Mouse (Mus musculus): ENCODE results near the gene Wbp2nl. TPM values are rescaled to one million over a fixed set of nuclear protein-coding genes. Genes with fewer than 3 reads are reported as not detected.

Wbp2nl gene
- polyA plus RNA-seq, 1 experiment from 2014 or later = 0.40 TPM

- no peak overlapping the region for H3K9ac ChIP-seq (ENCODE audit: low read depth, low read length)
- no peak for ATAC-seq (replicated peaks; ENCODE audit: insufficient number of reproducible peaks, low FRiP score, low TSS enrichment)
- no peaks in the 10 kb centered on the region for H3K36me3 ChIP-seq (ENCODE audit: control insufficient read depth, insufficient read depth, low read length)
- no peak overlapping the region for H3K27ac ChIP-seq (ENCODE audit: low read depth, low read length)
- no peak overlapping the region for H3K4me2 ChIP-seq
- peaks cover 10% of the 10 kb centered on the region for H3K4me1 ChIP-seq (ENCODE audit: control insufficient read depth, insufficient read depth, low read length)
- H3K4me3 ChIP-seq (ENCODE audit: low read depth, low read length) = no peak overlapping the region
- WGBS (ENCODE audit: insufficient replicate concordance) = 83% methylated on average over 7 of the region's 7 CpGs
- H3K9me3 ChIP-seq (replicated peaks; ENCODE audit: control insufficient read depth, low read length) = no peaks in the 10 kb centered on the region
- H3K27me3 ChIP-seq (ENCODE audit: control insufficient read depth, insufficient read depth, low read length) = no peaks in the 10 kb centered on the region
Observed at GRCm38 (mm10) chr15:82290252-82290651, 8.5 kb upstream of the Wbp2nl start.

DNA sequence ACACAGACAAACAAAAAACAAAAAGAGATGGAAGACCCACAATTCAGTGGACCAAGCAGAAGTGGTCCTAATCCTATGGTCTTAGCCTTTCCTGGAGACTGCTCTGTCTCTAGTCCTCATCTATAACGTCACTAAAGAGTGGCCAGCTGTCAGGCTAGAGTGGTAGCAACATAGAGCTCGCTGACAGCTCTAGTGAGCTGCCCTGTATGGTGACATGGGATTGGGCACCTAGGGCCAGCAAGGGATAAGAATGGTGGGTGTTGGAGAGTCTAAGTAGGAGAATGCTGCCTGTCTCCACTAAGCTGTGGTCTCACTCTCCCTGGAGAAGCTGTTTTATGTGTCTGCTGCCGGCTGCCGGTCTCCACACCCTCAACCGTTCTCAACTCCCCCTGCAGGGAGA, 5.9 kb upstream of the Wbp2nl start:
- Histone ChIP-seq H3K4me3 (ENCODE audit: low read depth, low read length) (0 out of 2 replicates have a peak overlapping the region, but pooled peaks have one; percentile 14), H3K9ac (ENCODE audit: low read depth, low read length) (no peak overlapping the region), H3K4me2 (peak overlapping the region; percentile 52), H3K9me3 (replicated peaks; ENCODE audit: control insufficient read depth, low read length) (no peaks in the 10 kb centered on the region), H3K4me1 (ENCODE audit: control insufficient read depth, insufficient read depth, low read length) (peaks cover 10% of the 10 kb centered on the region), H3K36me3 (ENCODE audit: control insufficient read depth, insufficient read depth, low read length) (no peaks in the 10 kb centered on the region), H3K27me3 (ENCODE audit: control insufficient read depth, insufficient read depth, low read length) (no peaks in the 10 kb centered on the region), H3K27ac (ENCODE audit: low read depth, low read length) (no peak overlapping the region)
- 22% methylated on average over 5 of the region's 5 CpGs for WGBS (ENCODE audit: insufficient replicate concordance)
- no peak for ATAC-seq (replicated peaks; ENCODE audit: insufficient number of reproducible peaks, low FRiP score, low TSS enrichment)

GRCm38 (mm10) chr15:82293271-82293711, 5.5 kb upstream of the Wbp2nl start:
- no peak overlapping the region for H3K27ac ChIP-seq (ENCODE audit: low read depth, low read length)
- no peaks in the 10 kb centered on the region for H3K36me3 ChIP-seq (ENCODE audit: control insufficient read depth, insufficient read depth, low read length)
- 0 out of 2 replicates have a peak overlapping the region, but pooled peaks have one; percentile 14 for H3K4me3 ChIP-seq (ENCODE audit: low read depth, low read length)
- peak overlapping the region; percentile 52 for H3K4me2 ChIP-seq
- 0 out of 2 replicates have a peak, but pooled peaks have one; percentile 31 for ATAC-seq (replicated peaks; ENCODE audit: insufficient number of reproducible peaks, low FRiP score, low TSS enrichment)
- no peaks in the 10 kb centered on the region for H3K27me3 ChIP-seq (ENCODE audit: control insufficient read depth, insufficient read depth, low read length)
- peak overlapping the region; percentile 43; the same call in 1 of the 2 replicates for H3K9ac ChIP-seq (ENCODE audit: low read depth, low read length)
- peaks cover 10% of the 10 kb centered on the region for H3K4me1 ChIP-seq (ENCODE audit: control insufficient read depth, insufficient read depth, low read length)
- no peaks in the 10 kb centered on the region for H3K9me3 ChIP-seq (replicated peaks; ENCODE audit: control insufficient read depth, low read length)
- WGBS (ENCODE audit: insufficient replicate concordance) = 12% methylated on average over 7 of the region's 7 CpGs

GRCm38 (mm10) chr15:82294059-82294458, 4.7 kb upstream of the Wbp2nl start:
- H3K4me3 ChIP-seq (ENCODE audit: low read depth, low read length) = no peak overlapping the region

GRCm38 (mm10) chr15:82307107-82307506, 8.4 kb downstream of the Wbp2nl start:
- H3K4me3 ChIP-seq (ENCODE audit: low read depth, low read length) = no peak overlapping the region
- no peaks in the 10 kb centered on the region for H3K4me1 ChIP-seq (ENCODE audit: control insufficient read depth, insufficient read depth, low read length)
- 68% methylated on average over 3 of the region's 3 CpGs for WGBS (ENCODE audit: insufficient replicate concordance)
- H3K9ac ChIP-seq (ENCODE audit: low read depth, low read length) = no peak overlapping the region
- no peaks in the 10 kb centered on the region for H3K36me3 ChIP-seq (ENCODE audit: control insufficient read depth, insufficient read depth, low read length)
- H3K27me3 ChIP-seq (ENCODE audit: control insufficient read depth, insufficient read depth, low read length) = no peaks in the 10 kb centered on the region
- ATAC-seq (replicated peaks; ENCODE audit: insufficient number of reproducible peaks, low FRiP score, low TSS enrichment) = no peak
- no peak overlapping the region for H3K27ac ChIP-seq (ENCODE audit: low read depth, low read length)
- H3K4me2 ChIP-seq = no peak overlapping the region
- H3K9me3 ChIP-seq (replicated peaks; ENCODE audit: control insufficient read depth, low read length) = no peaks in the 10 kb centered on the region

More at GRCm38 (mm10) chr15:82294059-82294458, 4.7 kb upstream of the Wbp2nl start:
- 47% methylated on average over 8 of the region's 8 CpGs for WGBS (ENCODE audit: insufficient replicate concordance)
- Histone ChIP-seq H3K4me1 (ENCODE audit: control insufficient read depth, insufficient read depth, low read length) (peaks cover 10% of the 10 kb centered on the region), H3K36me3 (ENCODE audit: control insufficient read depth, insufficient read depth, low read length) (no peaks in the 10 kb centered on the region), H3K27me3 (ENCODE audit: control insufficient read depth, insufficient read depth, low read length) (no peaks in the 10 kb centered on the region), H3K4me2 (no peak overlapping the region), H3K27ac (ENCODE audit: low read depth, low read length) (no peak overlapping the region), H3K9ac (ENCODE audit: low read depth, low read length) (no peak overlapping the region), H3K9me3 (replicated peaks; ENCODE audit: control insufficient read depth, low read length) (no peaks in the 10 kb centered on the region)
- ATAC-seq (replicated peaks; ENCODE audit: insufficient number of reproducible peaks, low FRiP score, low TSS enrichment) = no peak

DNA sequence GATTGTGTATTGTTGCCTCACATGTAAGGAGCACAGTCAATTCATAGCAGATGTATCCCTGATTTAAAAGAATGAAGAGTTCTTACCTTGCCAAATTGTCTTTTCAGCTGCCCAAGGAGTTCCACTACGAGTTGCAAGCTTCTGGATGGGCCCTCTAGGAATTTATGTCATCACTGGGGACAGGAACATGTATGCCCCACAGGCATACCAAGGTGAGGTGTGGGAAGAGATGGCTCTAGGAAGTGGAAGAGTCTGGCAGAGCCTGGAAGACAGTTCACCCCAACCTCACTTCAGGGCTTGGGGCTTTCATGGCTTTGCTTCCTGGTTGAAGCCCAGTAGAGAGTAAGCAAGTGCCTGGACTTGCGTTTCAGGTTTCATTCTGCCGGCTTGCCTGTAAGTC, 9.7 kb downstream of the Wbp2nl start:
- Histone ChIP-seq H3K36me3 (ENCODE audit: control insufficient read depth, insufficient read depth, low read length) (no peaks in the 10 kb centered on the region), H3K9ac (ENCODE audit: low read depth, low read length) (no peak overlapping the region), H3K4me3 (ENCODE audit: low read depth, low read length) (no peak overlapping the region), H3K4me1 (ENCODE audit: control insufficient read depth, insufficient read depth, low read length) (no peaks in the 10 kb centered on the region), H3K4me2 (no peak overlapping the region), H3K27me3 (ENCODE audit: control insufficient read depth, insufficient read depth, low read length) (no peaks in the 10 kb centered on the region), H3K27ac (ENCODE audit: low read depth, low read length) (no peak overlapping the region), H3K9me3 (replicated peaks; ENCODE audit: control insufficient read depth, low read length) (no peaks in the 10 kb centered on the region)
- no peak for ATAC-seq (replicated peaks; ENCODE audit: insufficient number of reproducible peaks, low FRiP score, low TSS enrichment)
- WGBS (ENCODE audit: insufficient replicate concordance) = 77% methylated on average over 3 of the region's 3 CpGs

GRCm38 (mm10) chr15:82317839-82318238, 19.1 kb downstream of the Wbp2nl start:
- Histone ChIP-seq H3K36me3 (ENCODE audit: control insufficient read depth, insufficient read depth, low read length) (no peaks in the 10 kb centered on the region), H3K4me3 (ENCODE audit: low read depth, low read length) (no peak overlapping the region), H3K9ac (ENCODE audit: low read depth, low read length) (no peak overlapping the region), H3K4me1 (ENCODE audit: control insufficient read depth, insufficient read depth, low read length) (no peaks in the 10 kb centered on the region), H3K9me3 (replicated peaks; ENCODE audit: control insufficient read depth, low read length) (no peaks in the 10 kb centered on the region), H3K27ac (ENCODE audit: low read depth, low read length) (no peak overlapping the region), H3K27me3 (ENCODE audit: control insufficient read depth, insufficient read depth, low read length) (no peaks in the 10 kb centered on the region), H3K4me2 (no peak overlapping the region)
- ATAC-seq (replicated peaks; ENCODE audit: insufficient number of reproducible peaks, low FRiP score, low TSS enrichment) = no peak
- WGBS (ENCODE audit: insufficient replicate concordance) = 85% methylated on average over 6 of the region's 6 CpGs

DNA sequence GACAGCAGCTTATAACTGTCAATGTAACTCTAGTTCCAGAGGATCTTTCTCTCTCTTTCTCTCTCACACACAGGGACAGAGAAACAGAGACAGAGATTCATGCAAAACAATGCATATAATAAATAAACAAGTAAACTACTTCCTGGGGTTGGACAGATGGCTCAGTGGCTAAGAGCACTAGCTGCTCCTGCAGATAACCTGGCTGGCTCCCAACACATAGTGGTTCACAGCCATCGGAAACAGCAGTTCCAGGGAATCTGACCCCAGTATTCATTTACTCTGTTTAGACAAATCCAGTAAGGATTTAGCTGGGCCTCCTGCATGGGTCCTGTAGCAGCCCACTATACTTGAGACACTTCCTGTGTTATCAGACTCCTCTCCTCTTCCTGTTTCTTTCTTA, 20.9 kb downstream of the Wbp2nl start:
- Histone ChIP-seq H3K4me3 (ENCODE audit: low read depth, low read length) (no peak overlapping the region), H3K27me3 (ENCODE audit: control insufficient read depth, insufficient read depth, low read length) (no peaks in the 10 kb centered on the region), H3K9me3 (replicated peaks; ENCODE audit: control insufficient read depth, low read length) (no peaks in the 10 kb centered on the region), H3K4me2 (no peak overlapping the region), H3K27ac (ENCODE audit: low read depth, low read length) (no peak overlapping the region), H3K36me3 (ENCODE audit: control insufficient read depth, insufficient read depth, low read length) (no peaks in the 10 kb centered on the region), H3K9ac (ENCODE audit: low read depth, low read length) (no peak overlapping the region), H3K4me1 (ENCODE audit: control insufficient read depth, insufficient read depth, low read length) (no peaks in the 10 kb centered on the region)
- WGBS (ENCODE audit: insufficient replicate concordance) = 56% methylated on average over 1 of the region's 1 CpGs
- ATAC-seq (replicated peaks; ENCODE audit: insufficient number of reproducible peaks, low FRiP score, low TSS enrichment) = no peak

DNA sequence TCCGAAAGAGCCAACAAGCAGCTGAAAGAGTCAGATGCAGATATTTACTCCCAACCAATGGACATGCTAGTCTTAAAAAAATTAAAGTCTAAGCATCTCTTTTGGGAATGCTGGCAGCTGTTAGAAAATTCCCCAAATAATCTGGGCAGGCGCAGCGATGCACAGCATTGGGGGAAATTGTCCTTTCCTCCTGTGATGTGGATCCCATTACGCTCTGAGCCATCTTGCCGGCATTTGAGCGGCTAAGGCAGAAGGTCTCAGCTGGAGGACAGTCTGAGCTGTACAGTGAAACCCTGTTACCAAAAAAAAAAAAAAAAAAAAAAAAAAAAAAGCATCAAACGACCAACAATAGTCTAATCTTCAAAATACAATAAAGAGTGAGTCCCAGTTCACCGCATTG, 23.4 kb downstream of the Wbp2nl start:
- no peak overlapping the region for H3K4me3 ChIP-seq (ENCODE audit: low read depth, low read length)
- 82% methylated on average over 8 of the region's 8 CpGs for WGBS (ENCODE audit: insufficient replicate concordance)
- ATAC-seq (replicated peaks; ENCODE audit: insufficient number of reproducible peaks, low FRiP score, low TSS enrichment) = no peak

More for the DNA sequence above, 23.4 kb downstream of the Wbp2nl start:
- no peak overlapping the region for H3K4me2 ChIP-seq
- H3K27ac ChIP-seq (ENCODE audit: low read depth, low read length) = no peak overlapping the region
- no peaks in the 10 kb centered on the region for H3K27me3 ChIP-seq (ENCODE audit: control insufficient read depth, insufficient read depth, low read length)
- H3K4me1 ChIP-seq (ENCODE audit: control insufficient read depth, insufficient read depth, low read length) = no peaks in the 10 kb centered on the region
- no peak overlapping the region for H3K9ac ChIP-seq (ENCODE audit: low read depth, low read length)
- no peaks in the 10 kb centered on the region for H3K36me3 ChIP-seq (ENCODE audit: control insufficient read depth, insufficient read depth, low read length)
- no peaks in the 10 kb centered on the region for H3K9me3 ChIP-seq (replicated peaks; ENCODE audit: control insufficient read depth, low read length)

All from heart, embryonic 11.5 days (tissue).